Mouse (Mus musculus): ENCODE data around the gene Anxa8.

The Anxa8 gene

DNA sequence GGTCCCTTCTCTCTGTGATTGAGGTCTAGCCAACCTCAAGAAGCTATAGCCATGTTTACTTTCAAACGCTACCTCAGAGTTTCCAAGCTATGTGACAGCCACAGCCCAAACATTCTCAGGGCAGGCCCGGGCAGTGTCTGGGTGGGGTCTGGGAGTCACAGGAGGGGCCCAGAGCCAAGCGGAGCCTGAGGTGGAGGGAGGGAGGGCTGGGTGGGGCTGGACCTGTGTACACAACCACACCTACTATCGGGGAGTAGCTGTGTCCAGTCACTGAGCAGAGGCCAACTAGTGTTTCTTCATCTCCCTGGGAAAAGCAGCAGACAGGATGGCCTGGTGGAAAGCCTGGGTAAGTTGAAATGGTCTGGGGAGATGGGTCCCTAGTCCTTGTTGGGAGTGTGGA, at the start of gene Anxa8:
TSS of gene Anxa8 (plus strand) at position 251 of the 400 bp plus-strand sequence.
- no peak for DNase-seq

- no peak for DNase-seq
Measured at GRCm38 (mm10) chr14:34041241-34041640, 44.5 kb upstream of the Anxa8 start.

DNA sequence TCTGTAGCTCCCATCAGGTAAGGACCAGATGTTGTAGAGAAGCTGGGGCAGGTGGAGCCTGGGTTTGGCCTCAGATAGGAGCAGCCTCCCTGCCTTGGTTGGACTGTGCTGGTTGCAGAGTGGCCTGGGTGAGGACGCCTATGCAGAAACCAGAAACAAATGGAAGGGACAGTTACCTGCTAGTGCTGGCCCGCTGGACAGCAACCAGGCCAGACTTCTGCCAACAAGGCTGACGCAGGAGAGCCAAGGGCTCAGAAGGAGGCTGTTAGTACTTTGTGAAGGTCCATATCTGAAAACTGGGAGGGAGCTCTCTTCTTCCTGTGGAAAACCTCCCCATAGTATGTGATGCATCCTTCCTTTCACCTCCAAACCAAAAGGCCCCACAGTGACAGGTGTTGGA, 42.4 kb upstream of the Anxa8 start:
- no peak for DNase-seq

- DNase-seq, result no peak
Measured at GRCm38 (mm10) chr14:34050101-34050779, 35.5 kb upstream of the Anxa8 start.

DNA sequence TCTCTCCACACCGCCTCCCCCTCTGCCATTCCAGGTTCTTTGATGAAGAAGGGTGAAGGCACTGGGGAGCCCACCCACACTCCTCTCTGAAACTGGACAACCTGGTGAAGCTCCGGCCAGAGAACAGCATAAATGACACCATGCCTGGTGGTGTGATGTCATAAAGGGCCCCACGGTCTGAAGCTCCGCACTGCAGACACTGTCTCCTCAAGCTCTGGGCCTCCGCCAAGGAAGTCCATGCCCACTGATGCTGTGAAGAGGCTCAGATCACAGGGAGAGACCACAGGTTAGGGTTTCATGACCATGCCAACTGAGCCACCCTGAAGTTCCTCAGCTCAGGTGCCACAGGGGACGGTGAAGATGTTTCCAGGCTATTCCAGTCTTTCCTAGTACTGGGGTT, 33.3 kb upstream of the Anxa8 start, which contains the start of gene Antxrl:
TSS of gene Antxrl (plus strand) at position 192 of the 400 bp plus-strand sequence.
- no peak for DNase-seq

DNA sequence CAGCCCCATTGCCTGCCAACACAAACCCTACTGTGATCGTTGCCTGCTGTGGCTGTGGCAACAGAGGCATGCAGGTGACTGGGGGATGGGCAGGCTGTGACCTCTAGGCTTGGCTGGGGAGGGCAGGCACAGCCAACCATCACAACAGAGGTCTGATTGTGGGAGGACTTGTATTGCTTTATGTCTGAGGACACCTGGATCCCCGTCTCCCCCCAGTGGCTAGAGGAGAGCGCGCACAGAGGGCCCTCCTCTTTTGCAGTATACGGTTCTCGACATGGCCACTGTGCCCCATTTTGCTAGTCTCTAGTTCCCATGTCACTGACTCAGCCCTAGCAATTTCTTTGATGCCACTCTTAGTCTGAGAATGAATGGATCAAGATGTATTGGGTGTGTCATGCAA, 14.1 kb upstream of the Anxa8 start:
- no peak for DNase-seq

DNA sequence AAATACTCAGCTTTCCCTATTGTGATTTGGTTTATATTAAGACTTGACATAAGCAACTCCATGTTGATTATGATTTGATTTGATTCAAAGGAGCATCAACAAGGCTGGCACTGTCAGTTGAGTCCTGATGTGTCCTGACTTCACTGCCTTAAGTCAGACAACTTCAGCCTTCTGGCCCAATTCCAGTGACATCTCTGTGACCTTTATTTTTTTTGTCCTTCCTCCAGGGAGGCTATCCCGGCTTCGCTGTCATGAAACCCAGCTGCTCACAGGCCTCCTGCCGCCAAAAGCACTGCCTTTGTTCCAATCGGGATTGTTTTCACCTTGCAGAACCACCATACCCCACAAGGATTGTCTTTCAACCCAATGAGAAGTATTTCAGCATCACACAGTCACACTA, 10.4 kb upstream of the Anxa8 start:
- DNase-seq, result peak; percentile 6 to 26

- no peak for DNase-seq
Measured at GRCm38 (mm10) chr14:34077222-34077621, 8.6 kb upstream of the Anxa8 start.

DNA sequence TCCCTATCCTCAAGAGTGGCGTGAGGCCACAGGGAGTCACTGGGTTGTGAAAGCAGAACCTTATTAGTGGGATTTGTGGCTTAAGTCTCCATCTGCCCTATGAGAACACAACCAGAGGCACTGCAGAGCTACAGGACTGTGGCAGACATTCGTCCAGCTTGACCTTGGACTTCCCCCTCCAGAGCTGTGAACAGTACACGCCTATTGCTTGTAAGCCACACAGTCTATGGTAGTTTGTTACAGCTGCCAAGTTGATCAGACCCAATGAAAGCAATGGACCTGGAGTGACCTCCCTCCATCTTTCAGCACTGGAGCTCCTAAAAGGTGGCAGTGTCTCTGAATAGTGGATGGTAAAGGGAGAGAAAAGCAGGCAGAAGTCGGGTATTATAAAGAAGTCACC, 7.5 kb upstream of the Anxa8 start:
- no peak for DNase-seq

DNA sequence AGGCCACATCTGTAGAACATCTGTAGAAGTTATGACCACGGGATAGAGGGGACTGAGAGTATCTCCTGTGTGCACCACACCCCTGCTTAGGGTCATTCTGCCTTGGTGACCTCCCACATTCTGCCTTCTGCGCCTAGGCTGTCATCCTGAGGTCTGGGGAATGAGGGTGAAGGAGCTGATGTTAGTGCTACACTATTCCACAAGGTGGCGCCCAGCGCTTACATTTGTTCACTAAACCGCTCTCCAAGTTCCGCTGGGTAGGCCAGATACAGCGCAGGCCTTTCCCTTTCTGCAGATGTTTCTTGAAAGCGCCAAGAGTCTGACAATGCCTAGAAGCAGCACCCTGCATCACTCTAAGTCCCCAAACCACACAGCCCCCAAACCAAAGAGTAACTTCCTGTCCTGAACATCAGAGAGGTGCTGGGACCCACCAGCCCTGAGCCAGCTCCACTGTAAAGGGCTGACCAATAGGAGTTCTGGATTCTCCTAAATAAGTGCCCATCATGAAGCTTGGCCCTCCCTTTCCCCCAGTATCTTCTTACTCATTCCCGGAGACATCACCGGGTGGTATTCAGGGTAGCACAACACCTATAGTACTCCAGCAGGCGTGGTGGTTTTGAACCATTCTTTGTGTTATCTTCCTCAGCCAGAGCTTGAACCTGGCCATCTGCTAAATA, 5.3 kb upstream of the Anxa8 start:
- peak; percentile 66 to 86 for DNase-seq

DNA sequence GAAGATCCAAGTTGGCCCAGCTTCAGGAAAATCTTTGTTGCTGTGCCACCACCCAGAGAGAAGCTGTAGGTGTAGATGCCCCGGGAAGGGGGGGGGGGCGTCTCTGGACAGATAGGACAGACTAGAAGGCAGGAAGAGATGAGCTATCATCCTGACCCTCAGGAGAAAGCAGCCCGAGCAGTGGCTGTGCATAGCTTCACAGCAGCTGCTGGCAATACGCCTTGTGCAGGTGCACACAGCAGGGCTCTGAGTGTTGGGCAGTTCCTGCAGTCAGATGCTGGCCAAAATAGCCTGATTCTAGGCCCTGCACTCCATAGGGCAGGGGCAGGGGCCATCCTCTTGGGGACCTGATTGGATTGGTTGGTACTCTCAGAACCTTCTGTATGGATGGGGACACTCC, 1.0 kb downstream of the Anxa8 start:
- DNase-seq, result no peak

GRCm38 (mm10) chr14:34087856-34088398, 2.1 kb downstream of the Anxa8 start:
- no peak for DNase-seq

GRCm38 (mm10) chr14:34089796-34090195, 4.0 kb downstream of the Anxa8 start:
- DNase-seq, result no peak

DNA sequence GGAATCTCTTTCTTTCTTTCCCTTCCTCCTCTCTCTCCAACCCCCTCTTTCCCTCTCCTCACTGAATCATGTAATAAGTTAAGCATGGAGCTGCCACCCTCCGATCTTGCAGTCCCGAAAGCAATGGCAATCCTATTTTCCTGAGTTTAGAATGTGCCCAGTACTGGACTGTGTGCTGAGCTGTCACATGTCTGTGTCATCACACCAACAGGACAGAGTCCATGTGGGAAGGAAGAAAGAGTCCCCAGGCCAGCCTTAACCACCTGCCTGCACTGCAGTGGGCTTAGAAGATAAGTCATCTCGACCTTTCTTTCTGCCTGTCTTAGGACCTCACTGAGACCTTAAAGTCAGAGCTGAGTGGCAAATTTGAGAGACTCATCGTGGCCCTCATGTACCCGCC, 5.7 kb downstream of the Anxa8 start:
- no peak for DNase-seq

- DNase-seq, result no peak
Measured at GRCm38 (mm10) chr14:34092856-34093255, 7.1 kb downstream of the Anxa8 start.

GRCm38 (mm10) chr14:34096161-34096560, 10.4 kb downstream of the Anxa8 start:
- DNase-seq, result no peak

- DNase-seq, result no peak
Measured at GRCm38 (mm10) chr14:34102601-34103000, 16.8 kb downstream of the Anxa8 start, which contains the start of gene A630023A22Rik. A630023A22Rik (minus strand) TSS chr14:34102754.

DNA sequence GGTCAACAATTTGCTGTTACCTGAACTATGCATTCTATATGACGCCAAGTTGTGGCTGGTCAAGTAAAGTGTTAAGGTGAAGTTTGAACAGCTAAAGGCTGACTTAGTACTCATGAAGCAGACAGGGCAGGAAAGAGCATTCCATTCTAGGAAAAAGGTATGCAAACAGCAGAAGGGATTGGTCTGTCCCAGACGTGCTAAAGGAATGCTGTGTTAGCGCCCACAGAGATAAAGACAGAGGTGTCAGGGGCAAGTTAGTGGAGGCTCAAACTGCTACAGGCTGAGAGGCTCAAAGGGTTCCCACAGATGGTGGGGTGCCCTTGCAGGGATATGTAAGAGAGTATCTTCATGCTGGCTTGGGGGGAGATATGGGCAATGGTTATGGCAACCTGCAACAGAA, 18.1 kb downstream of the Anxa8 start:
- DNase-seq, result no peak

DNA sequence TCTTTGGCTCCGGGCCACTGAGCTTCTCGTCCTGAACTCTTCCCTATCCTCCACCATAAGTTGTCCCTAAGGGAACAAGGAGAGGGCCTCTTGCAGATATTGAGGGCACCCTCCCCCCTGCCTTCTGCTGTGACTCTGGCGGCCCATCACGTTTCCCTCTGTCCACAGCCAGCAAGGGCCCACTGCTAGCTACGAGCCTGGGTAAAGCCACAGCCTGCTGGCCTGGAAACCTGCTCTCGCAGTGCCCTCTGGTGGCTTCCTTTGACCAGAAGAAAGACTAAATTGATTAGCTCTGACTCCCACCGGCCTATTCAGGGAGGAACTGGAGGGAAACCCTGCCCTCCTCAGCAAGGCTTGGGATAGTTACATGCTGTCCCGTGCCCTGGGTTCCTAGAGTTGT, 19.1 kb downstream of the Anxa8 start:
- DNase-seq, result peak; percentile 67 to 89

DNA sequence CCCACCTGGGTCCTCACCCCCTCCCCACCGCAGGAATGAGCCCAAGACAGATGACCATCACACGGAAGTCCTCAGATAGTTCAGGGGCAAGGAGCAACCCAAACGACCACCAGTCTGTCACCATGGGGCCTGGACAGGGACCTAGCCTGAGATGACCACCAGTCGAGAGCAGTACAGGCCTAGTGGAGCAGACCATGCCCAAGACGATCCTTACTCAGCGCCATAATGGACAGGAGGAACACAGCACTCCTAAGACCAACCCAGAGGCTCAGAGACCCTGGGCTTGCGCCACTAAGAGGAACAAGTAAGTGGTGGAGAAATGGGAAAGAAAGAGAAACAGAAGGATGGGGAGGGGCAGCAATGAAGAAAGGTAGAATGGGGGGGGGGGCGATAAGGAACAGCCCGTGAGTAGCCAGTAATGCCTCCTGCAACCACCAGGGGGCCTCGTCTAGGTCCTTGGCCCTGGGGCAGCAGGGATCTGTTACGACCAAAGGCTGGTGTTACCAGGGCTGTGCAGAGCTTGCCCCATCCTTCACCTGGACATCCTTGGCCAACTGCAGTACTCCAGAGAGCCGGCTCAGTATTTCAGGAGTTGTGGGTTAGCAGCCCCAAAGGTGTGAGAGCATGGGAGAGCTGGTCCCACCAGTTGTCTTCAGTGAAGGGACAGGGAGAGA, 20.7 kb downstream of the Anxa8 start:
- DNase-seq, result peak; percentile 21 to 80

DNA sequence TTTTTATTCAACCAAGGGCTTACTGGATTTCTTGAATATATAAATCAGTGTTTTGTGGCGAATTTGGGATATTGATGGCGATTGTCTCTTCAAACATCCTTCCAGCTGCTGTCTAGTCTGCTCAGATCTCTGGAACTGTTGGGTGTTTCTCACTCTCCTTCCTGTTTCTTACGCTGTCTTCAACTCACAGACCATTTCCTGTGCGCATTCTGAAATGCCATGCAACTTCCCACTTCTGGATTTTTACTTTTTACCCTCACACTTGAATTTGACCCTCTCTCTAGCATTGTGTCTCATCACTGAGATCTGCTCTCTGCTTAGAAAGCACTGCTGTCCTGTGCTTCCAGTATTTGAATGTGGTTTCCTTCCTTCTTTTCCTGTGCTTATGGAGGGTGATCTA, 21.8 kb downstream of the Anxa8 start:
- DNase-seq, result no peak

GRCm38 (mm10) chr14:34114311-34114710, 28.5 kb downstream of the Anxa8 start:
- no peak for DNase-seq

GRCm38 (mm10) chr14:34119046-34119723, 33.4 kb downstream of the Anxa8 start:
- DNase-seq, result peak in 1 of 2 experiments; percentile 2
